Comparison of ENCODE assay signal across 11 mouse cellular contexts in genomic region chr1:155201373-155201879, GRCm38 (mm10). TPM values are rescaled to one million over a fixed set of nuclear protein-coding genes. Genes with fewer than 3 reads are reported as not detected.
DNase-seq lines count a peak whose midpoint lies in the region; ATAC-seq lines count a peak whose summit lies in the region.
"Had no signal": no experiment of that assay in that cellular context is flagged by ENCODE, and none has a peak within 500 bp of the region (broad histone marks: within the 10 kb centered on the region; RNA-seq: fewer than 3 reads in every experiment).

No protein-coding gene starts in this region.

- H3K36me3 ChIP-seq in heart, embryonic 15.5 days, result peaks cover 27% of the 10 kb centered on the region; the same call in 1 of the 2 replicates
- H3K36me3 ChIP-seq in midbrain, embryonic 10.5 days, result peaks cover 92% of the 10 kb centered on the region

- no peak overlapping the region for H3K4me3 ChIP-seq in heart, embryonic 15.5 days
- no peak overlapping the region for H3K4me3 ChIP-seq in midbrain, embryonic 10.5 days

- H3K27me3 ChIP-seq in heart, embryonic 15.5 days, result no peaks in the 10 kb centered on the region
- no peaks in the 10 kb centered on the region for H3K27me3 ChIP-seq in midbrain, embryonic 10.5 days (ENCODE audit: low read depth, poor library complexity, severe bottlenecking)

- DNase-seq in heart, postnatal 4 days, result no peak
- peak; percentile 23 for DNase-seq in urinary bladder, adult 2 months (ENCODE audit: low spot score)
- no peak for DNase-seq in urinary bladder, postnatal 25 days (ENCODE audit: low spot score)
- DNase-seq in midbrain, embryonic 10.5 days (ENCODE audit: low spot score), result no peak
- no peak for DNase-seq in yolk sac, embryonic 10.5 days (ENCODE audit: low spot score)
- no peak for DNase-seq in spleen, adult 12 weeks (ENCODE audit: low spot score)
- no peak for DNase-seq in gastrocnemius, postnatal 25 days
- DNase-seq: embryo, embryonic 11 days had no signal

- no peak for ATAC-seq in heart, embryonic 15.5 days (replicated peaks; ENCODE audit: insufficient number of reproducible peaks, insufficient read depth, low FRiP score, low read depth)

- peak overlapping the region; percentile 35; the same call in 1 of the 2 replicates for H3K27ac ChIP-seq in heart, embryonic 15.5 days
- peak overlapping the region; percentile 1 for H3K27ac ChIP-seq in midbrain, embryonic 10.5 days (replicated peaks)
- H3K27ac ChIP-seq: macrophage had no signal

- H3K4me2 ChIP-seq in heart, embryonic 15.5 days, result no peak overlapping the region

- WGBS in heart, embryonic 15.5 days, result 13% methylated on average over 4 of the region's 4 CpGs
- WGBS in midbrain, embryonic 10.5 days, result 77% methylated on average over 4 of the region's 4 CpGs

- no peak overlapping the region for H3K9ac ChIP-seq in heart, embryonic 15.5 days

- H3K9me3 ChIP-seq in heart, embryonic 15.5 days (replicated peaks), result no peaks in the 10 kb centered on the region
- H3K9me3 ChIP-seq in midbrain, embryonic 10.5 days (replicated peaks), result no peaks in the 10 kb centered on the region
- H3K9me3 ChIP-seq: G1E had no signal

- peaks cover 37% of the 10 kb centered on the region for H3K4me1 ChIP-seq in heart, embryonic 15.5 days (replicated peaks)
- peaks cover 39% of the 10 kb centered on the region for H3K4me1 ChIP-seq in midbrain, embryonic 10.5 days

RNA-seq across cellular contexts. Expression of gene BC034090, which starts 42.8 kb away (rescaled TPM):
- 8.0 and 9.4 TPM in 2 replicates for polyA plus RNA-seq in heart, embryonic 15.5 days (2015; fragmentation: Nextera tagmentation; extraction: Ambion mirVana)
- total RNA-seq in heart, postnatal 4 days (2021), result 10 to 100 TPM; 55.0 to 60.7 TPM
- 20.0 and 21.4 TPM in 2 replicates for polyA plus RNA-seq in urinary bladder, adult 2 months (2012; rRNA removed)
- 5.2 and 7.4 TPM in 2 replicates for polyA plus RNA-seq in midbrain, embryonic 10.5 days (2016; fragmentation: Nextera tagmentation; extraction: Ambion mirVana)
- 1 to 10 TPM; 1.7 to 2.3 TPM for total RNA-seq in gastrocnemius, postnatal 25 days (2021)
- polyA plus RNA-seq: macrophage had no signal

RNA-seq across cellular contexts. Expression of gene Stx6, which starts 42.9 kb away (rescaled TPM):
- polyA plus RNA-seq in heart, embryonic 15.5 days (2015; fragmentation: Nextera tagmentation; extraction: Ambion mirVana), result 47.7 and 57.0 TPM in 2 replicates
- total RNA-seq in heart, postnatal 4 days (2021), result 10 to 100 TPM; 53.0 to 56.5 TPM
- 42.4 and 45.9 TPM in 2 replicates for polyA plus RNA-seq in urinary bladder, adult 2 months (2012; rRNA removed)
- 78.2 and 92.5 TPM in 2 replicates for polyA plus RNA-seq in midbrain, embryonic 10.5 days (2016; fragmentation: Nextera tagmentation; extraction: Ambion mirVana)
- total RNA-seq in gastrocnemius, postnatal 25 days (2021), result 10 to 100 TPM; 11.3 to 12.2 TPM

RNA-seq across cellular contexts. Expression of gene Mr1, which starts 54.8 kb away (rescaled TPM):
- 6.6 and 7.1 TPM in 2 replicates for polyA plus RNA-seq in heart, embryonic 15.5 days (2015; fragmentation: Nextera tagmentation; extraction: Ambion mirVana)
- 1 to 10 TPM; 8.8 to 9.4 TPM for total RNA-seq in heart, postnatal 4 days (2021)
- 24.0 and 31.2 TPM in 2 replicates for polyA plus RNA-seq in urinary bladder, adult 2 months (2012; rRNA removed)
- polyA plus RNA-seq in midbrain, embryonic 10.5 days (2016; fragmentation: Nextera tagmentation; extraction: Ambion mirVana), result 0.37 and 0.48 TPM in 2 replicates
- 10 to 100 TPM in 1 of 2 experiments, 1 to 10 TPM in 1; 7.3 to 10.6 TPM for total RNA-seq in gastrocnemius, postnatal 25 days (2021)
